Mouse (Mus musculus): ENCODE measurements around the gene Faf2.

GRCm38 (mm10) chr13:54602639-54603111, 18.9 kb upstream of the Faf2 start:
- TF ChIP-seq CTCF (IDR thresholded peaks at IDR 0.05; ENCODE audit: low read depth) (no peak), EP300 (IDR thresholded peaks at IDR 0.05; ENCODE audit: low read depth) (no peak)
